Mouse (Mus musculus) right cerebral cortex, adult 2 months (tissue): Measurements from ENCODE around the gene Plscr3.
"Not testable (repeated sequence)": the region's sequence is repeated elsewhere in the genome, so short reads cannot be mapped to it uniquely, and the experiment has no call there.

Experiments
- DNase-seq, 2 experiments: peaks; one replicate each; pipeline ENCODE4 v3.0.0; 2021 to 2022; ENCODE audit warnings: low spot score in 2 of 2

The Plscr3 gene

DNA sequence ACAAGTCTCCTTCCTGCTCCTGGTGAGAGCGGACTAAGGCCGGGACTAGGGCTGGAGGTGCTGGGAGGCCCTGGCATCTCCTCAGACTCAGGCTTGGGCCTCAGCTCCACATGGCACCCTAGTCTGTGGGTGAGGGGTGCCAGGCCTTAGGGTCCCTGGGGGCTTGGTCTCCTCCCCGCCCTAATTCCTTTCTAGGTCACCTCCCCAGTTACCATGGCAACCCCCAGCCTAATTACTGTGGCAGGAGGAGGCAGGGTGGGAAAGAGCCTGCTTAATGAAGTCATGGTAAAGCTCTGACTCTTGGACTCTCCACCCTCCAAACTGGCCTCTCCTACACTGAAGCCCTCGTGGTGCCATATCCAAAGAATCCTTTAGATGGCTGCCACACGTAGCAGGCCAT is 17.3 kb upstream of the Plscr3 start:
- no peak for DNase-seq

DNA sequence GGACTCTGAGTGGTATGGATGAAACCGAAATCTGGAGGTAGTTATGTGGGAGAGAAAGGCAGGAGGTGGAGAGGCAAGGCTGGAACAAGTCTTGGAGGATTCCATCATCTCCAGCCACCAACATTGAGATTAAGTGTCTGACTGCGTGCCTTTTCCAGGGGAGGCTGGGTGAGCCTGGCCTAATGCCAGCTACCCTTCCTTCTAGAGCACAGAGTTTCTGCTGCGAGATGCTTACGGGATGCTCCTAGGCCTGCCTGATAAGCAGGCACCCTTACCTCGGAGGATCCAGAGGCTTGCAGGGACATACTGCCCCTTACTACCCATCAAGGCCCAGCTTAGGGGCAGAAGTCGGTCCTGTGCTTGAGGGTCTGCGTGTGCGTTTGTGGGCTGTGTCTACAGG is 12.6 kb upstream of the Plscr3 start:
- DNase-seq, result no peak

DNA sequence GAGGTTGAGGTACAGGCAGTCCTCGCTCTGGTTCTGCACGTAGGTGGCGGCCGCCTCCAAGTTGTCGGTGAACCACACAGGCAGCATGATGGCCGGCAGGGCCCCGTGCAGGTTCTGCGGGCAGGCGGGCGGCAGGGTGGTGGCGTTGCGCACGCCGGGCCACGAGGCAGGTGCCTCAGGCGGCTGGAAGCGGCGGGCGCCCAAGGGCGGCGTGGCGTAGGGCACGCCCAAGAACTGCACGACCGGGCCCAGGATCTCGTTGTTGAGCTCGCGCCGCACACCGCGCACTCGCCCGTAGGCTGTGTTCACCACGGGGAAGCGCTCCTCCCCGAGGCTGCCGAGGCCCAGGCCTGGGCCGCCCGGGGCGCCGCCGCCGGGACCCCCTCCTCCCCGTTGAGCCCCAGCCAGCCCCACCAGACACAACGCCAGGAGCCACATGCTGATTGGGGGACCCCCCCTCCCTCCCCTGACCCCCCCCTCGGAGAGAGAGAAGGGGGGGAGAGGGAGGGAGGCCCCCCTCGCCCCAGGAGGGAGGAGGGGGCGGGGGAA is 12.1 kb upstream of the Plscr3 start:
- DNase-seq, result peak; percentile 34

DNA sequence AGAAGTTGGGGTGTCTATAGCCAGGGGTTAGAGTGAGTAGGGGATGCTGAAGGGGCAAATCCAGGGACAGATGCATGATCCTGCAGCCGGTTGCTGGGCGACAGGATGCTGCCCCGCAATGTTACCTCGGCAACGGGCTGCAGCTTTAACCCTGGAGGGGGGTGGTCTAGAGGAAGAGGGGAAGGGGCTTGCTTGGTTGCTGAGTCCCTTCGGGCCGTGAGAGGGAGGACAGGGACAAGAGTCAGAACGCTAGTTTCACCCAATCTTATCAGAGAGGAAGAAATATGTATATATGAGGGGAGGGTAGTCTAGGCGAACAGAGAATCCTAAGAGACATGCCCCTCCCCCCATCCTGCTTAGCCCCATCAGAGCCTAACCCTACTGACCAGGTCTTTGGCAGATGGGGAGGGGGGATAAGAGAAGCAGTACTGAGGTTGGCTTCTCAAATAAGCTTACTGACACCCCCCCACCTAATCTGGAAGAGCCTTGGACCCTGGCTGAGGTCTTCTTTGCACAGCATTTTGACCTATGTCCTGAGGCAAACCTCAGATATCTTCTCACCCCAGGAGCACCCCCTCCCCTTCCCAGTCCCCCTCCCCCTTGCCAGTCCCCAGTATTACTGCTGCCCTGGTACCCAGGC is 10.7 kb upstream of the Plscr3 start:
- DNase-seq, result no peak

DNA sequence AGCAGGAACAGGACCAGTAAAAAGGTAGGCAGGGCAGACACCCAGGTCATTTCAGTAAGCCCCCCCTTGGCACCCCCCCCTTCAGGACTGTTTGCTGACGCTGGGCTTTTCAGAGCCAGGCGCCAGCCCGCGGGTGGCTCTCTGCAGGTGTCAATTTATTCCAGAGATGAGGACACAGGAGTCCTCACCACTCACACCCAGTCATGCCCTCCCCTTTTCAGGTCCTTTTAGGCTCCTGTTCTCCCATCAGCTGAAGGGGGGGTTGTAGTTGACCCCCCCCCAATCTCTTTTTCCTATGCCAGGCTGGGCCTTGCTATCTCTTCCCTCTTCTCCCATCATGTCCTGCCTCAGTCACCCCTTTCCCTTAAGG is 10.2 kb upstream of the Plscr3 start:
- DNase-seq, result no peak

DNA sequence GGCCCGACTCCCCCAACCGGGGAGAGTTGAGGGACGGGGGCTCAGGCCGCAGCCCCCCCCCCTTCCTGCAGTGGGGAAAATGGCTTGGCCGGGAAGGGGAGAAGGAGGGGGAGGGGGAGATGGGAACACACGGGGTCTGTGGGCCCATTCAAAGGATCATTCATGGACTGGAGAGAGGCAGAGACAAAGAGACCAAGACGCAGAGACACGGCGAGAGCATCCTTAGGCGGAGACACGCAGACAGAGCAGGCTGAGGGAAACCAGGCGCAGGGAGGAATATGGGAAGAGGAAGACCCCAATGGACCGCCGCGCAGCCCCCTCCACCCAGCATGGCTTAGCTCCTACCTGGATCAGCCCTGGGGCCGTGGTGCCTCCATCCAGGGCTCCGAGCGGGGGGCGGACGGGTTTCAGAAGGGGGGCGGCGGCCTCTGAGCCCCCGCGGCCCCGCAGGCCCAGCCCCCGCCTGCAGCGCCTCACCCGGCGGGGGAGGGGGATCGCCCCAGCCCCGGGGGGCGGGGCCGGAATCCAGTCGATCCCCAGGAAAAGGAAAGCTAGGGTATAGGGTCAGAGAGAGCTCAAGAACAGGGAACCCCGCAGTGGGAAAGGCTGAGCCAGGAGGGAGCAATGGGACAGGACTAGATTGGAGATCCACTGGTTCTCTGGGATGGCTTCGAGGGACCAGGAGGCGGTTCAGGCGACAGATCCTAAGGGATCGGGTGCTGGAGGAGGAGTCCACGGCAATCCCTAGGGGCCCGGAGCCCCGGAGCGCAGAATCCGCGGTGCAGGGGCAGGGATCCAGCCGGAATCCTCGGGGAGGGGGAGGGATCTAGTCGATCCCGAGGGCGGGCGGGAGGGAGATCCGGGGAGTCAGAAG is 9.2 kb upstream of the Plscr3 start:
- DNase-seq, result peak; percentile 48 to 60

DNA sequence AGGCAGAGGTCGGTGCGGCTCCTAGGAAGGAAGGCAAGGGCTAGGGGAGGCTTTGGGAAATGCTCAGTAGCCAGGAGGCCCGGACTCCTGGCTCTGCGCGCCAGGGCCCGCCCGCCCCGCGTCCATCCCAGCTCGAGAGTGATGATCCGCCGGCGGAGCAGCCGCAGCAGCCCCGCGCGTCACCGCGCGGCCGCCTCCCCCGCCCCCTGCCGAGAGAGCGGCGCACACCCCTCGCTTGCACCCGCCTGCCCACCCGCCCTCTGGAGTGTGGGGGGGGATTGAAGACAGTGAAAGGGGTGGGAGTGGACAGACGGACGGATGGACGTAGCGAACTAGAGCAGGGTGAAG is 8.6 kb upstream of the Plscr3 start, which contains the start of gene Nlgn2:
TSS of gene Nlgn2 (minus strand) at position 181 of the 348 bp plus-strand sequence.
- DNase-seq, result no peak

DNA sequence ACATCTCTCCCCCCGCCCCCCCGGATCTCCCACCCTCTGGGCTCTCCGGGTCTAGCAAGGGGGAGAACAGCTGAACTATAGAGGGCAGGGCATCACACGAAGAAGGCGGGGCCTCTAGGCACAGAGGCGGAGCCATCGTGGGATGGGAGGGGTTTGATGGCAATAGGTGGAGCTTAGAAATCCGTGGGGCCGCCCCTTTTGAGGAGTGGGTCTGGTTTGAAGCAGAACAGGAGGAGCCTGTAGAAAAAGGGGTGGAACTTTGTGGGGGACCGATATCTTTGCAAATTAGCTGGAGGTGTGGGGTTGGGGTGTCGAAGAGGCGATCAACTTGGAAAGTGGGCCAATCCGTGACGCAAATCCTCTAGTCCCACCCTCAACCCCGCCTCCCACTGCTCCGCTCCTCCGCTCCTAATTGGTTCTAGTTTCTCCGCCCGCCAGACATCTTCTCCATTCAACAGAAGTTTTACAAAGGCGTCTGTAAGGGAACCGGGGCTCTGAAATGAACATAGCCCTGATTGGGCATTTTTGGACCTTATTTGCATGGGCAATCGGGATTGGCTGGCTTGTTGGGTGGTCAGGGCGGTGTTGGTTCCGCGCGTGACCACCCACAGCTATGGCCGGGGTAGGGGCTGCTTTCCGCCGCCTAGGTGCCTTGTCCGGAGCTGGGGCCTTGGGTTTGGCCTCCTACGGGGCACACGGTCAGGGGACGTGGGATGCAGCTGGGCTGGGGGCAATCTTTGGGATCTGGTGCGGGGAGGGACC is 8.0 kb upstream of the Plscr3 start, which contains the start of gene Tmem256:
TSS of gene Tmem256 (plus strand) at position 563 of the 762 bp plus-strand sequence.
- peak; percentile 96 to 97 for DNase-seq

DNA sequence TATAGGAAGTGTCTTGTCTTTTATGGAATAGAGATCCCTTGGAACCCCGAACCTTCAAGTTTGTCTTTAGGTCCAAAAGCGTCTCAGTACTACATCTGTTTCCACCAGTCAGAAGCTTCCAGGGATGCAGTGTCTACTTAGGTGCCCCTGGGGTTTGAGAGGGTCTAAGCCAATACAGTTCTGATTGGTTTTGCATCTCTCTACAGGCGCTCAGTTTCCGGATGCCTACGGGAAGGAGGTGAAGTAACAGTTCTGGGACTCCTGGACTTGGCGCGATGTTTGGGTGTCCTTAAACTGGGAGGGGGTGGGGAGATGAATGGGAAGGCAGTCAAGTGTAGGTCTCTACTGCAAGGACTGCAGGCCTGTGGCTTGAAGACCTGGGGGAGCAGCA is 7.5 kb upstream of the Plscr3 start:
- no peak for DNase-seq

DNA sequence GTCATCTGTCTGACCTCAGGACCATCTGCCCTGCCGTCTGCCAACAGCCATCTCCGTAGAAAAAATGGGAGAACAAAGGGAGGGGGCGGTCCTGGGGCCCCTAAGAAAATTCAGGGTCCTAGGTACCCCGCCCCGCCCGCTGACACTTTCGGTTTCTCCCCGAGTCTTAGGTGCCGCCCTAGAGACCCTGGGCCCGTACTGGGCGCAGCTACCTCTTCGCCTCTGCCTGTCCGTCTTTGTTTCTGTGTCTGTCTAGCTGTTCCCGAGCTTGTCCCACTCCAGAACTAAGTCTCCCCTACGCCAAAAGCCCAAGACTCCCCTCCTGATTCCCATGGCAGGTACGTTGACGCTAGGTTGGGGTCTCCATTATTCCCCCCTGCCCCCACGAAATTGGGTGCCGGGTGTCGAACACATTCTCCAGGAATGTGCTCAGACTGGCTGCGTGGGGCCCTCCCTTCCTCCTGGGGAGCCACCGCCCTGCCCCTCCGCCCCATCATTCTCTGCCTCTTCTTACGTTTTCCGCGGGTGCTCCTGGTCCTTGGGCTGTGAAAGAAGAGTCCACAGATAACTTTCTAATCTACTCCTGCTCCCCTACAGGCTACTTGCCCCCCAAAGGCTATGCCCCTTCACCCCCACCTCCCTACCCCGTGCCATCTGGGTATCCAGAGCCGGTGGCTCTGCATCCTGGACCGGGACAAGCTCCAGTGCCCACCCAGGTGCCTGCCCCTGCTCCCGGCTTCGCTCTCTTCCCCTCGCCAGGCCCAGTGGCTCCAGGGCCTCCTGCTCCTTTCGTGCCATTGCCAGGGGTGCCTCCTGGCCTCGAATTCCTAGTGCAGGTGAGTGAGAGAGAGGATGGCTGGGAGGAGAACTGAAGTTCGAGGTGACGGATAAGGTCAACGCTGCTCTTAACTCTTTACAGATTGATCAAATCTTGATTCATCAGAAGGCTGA is 837 bp downstream of the Plscr3 start:
- no peak for DNase-seq

DNA sequence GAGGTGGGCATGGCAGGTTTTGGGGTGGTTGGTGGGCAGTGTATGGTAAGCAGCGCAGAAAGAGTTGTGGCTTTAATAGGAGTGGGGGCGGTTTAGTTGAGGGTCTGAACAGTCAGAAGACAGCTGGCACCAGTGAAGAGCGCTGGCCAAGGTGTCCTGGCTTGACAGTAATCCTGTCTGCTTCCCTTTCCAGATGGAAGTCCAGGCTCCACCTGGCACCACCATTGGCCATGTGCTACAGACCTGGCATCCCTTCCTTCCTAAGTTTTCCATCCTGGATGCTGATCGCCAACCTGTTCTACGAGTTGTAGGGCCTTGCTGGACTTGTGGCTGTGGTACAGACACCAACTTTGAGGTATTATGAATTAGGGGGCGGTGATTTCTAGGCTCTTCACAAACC is 1.8 kb downstream of the Plscr3 start:
- no peak for DNase-seq

DNA sequence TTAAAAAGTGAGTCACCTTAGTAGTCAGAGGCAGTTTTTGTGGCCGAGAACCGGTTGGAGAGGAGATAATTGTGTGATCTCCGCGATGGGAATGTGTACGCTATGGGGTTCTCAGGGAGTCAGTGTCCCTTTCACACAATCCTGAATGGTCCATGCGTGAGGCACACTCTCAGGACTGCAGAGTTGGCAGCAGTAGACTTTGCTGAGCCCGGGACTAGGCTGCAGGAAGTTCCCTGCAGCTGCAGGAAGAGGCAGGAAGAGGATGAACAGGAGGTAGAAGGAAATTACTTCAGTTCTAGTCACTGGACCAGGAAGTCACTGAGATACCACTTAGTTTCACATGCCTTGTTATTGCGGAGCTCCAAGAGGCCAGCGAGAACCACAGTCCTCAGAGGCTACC is 3.0 kb downstream of the Plscr3 start:
- no peak for DNase-seq

DNA sequence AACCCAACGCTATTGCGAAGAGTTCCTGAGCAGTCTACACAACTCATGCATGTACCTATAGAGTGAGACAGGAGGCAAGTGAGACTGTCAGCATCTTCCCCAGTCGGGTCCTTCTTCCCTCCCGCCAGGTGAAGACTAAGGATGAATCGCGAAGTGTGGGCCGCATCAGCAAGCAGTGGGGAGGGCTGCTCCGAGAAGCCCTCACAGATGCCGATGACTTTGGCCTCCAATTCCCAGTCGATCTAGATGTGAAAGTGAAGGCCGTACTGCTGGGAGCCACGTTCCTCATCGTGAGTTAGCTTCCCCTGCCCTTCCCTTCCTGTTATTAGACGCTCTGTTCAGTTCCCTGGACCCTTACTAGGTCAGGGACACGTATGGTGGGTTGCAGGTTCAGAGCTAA is 3.7 kb downstream of the Plscr3 start:
- no peak for DNase-seq

DNA sequence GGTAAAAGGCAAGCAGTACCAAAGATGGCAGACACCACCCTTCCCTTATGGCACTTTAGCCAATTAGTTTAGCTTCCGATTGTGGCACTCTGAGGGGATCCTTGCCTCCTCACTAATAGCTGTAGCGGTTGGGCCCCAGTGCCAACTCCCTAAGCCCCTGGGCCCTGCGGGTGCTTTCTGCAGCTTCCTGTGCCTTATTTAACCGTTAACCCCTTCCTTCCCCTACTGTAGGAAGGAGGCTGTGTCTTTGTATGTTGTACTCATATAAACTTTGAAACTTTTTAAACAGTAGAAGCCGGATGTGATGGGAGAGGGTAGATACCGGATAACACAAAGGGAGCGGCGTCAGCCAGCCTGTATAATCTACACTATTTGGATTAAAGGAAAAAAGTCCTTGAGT is 4.6 kb downstream of the Plscr3 start:
- DNase-seq, result no peak

DNA sequence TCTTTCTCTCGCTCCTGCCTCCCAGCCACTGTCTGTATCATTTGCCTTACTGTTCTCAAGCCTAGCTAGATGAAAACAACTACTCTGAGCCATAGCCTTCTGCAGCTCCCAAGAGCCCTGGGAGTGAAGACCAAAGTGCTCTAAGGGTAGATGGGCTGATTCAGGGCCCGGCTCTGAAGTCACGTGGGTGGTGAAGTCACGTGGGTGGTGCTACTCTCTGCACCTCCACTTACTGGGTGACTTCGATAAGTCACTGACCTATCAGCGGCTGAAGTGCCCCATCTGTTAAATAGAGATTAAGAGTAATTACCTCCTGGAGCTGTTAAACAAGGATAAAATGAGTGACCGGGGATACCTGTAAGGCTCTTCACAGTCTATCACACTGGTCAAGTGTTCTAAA is 7.8 kb downstream of the Plscr3 start:
- DNase-seq, result no peak

DNA sequence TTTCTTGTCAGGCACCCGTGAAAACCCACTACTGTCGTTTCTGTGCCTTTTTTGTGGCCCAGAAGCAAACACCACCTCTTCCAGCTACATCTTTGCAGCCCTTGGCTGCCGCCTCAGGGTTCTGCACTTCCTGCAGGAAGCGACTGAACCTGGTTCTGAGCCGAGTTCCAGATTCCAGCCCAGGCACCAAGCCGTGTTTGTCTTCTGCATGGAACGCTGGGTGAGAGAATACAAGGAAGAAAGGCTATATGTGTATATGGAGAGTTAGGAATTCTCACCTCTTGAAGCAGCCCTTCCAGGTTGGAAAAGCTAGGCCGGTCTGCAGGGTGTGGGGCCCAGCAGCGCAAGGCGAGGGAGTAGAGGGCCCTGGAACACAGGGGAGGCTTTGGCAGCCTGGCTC is 8.5 kb downstream of the Plscr3 start:
- DNase-seq, result no peak

DNA sequence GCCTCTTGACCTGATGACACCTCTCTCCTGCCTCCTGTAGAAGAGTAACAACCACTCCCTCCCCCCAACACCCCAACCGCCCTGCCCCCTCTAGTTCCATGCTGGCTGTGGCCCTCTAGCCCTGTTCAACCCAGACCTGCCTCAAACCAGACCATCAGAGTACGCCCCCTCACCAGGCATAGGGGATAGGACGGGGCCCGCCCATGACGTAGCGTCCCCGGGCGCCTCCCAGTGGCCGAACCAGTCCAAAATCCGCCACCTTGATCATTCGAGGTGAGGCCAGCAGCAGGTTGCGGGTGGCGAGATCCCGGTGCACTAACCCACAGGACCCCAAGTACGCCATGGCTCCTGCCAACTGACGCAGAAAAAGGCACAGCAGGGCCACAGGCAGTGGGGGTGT is 9.2 kb downstream of the Plscr3 start:
- DNase-seq, result no peak

DNA sequence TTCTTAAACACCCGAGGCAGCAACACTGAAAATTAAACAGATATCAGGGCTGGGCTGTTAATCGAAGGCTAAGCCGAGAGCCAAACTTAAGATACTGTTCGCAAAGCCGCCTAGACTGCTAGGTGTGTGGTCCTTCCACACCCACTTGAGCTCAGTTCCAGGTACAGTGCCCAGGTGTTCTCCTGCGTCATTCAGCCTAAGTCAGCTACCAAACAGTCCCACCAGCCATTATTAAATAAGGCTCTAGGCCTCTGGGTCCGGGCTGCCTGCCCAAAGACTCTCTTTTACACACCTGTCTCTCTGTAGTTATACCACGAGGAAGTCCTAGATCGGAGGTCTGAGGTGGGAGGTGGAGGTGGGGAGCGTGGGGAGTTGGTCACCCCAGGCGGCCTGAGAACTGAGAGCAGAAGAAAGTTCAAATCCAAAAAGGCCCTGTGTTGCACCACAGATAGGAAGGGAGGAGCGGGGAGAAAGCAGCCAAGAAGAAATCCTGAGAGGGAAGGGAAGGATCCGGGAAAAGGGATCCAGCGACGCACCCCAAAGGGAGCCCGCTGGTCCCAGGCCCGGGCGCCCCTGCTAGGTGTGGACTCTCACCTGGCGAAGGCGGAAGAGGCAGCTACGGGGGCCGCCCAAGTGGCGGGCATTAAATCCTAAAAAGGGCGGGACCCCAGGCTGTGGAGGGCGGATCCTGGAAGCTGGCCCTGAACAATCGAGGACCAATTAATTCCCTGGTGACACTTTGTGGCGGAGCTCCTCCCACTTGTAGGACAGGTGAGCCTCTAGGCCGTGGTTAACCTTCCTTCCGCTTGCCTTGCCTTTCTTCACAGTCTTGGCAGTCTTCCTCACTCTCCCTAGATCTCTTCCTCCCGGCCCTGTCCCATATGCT is 12.2 kb downstream of the Plscr3 start, which contains the start of gene Tnk1:
TSS of gene Tnk1 (minus strand) at position 618 of the 886 bp plus-strand sequence.
- no peak for DNase-seq

DNA sequence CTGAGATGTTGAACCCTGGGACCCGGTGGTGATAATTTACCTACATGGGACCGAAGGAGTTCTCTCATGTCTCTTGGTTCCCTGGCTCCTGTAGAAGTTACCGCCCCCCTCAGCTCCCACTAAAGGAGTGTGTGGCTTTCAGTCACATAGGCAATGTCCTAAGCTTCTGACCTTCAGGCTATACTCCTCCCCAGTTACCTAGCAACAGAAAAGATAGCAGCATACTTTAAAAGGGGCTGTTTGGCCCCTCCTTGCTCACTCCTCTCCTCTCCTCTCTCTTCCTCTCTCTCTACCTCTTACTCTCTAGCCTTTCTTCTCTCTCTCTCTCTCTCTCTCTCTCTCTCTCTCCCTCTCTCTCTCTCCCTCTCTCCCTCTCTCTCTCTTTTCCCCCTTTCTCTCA is 17.6 kb downstream of the Plscr3 start:
- DNase-seq, result not testable (repeated sequence)
